Mouse (Mus musculus) testis, adult 10 weeks (tissue): ENCODE measurements around the gene Mycbp. TPM values are rescaled to one million over a fixed set of nuclear protein-coding genes. Genes with fewer than 3 reads are reported as not detected.

ENCODE experiments used
- polyA plus RNA-seq: library from polyadenylated mRNA; stranded (reverse); fragments of 350-450 nt; fragmentation: Illumina TruSeq; extraction: RNeasy Lipid Tissue Mini Kit (QIAGEN cat#74804); gene quantifications from one replicate; pipeline ENCODE4 v1.2.3, GENCODE M21; 2014; ENCODE audit warnings: low read depth, low replicate concordance

Mycbp gene
- 152 TPM for polyA plus RNA-seq

GRCm38 (mm10) chr4:123904333-123905125, at the start of gene Mycbp:
Gene Mycbp (plus strand): TSS chr4:123904832.

GRCm38 (mm10) chr4:123859379-123859778, 45.3 kb upstream of the Mycbp start, which contains the start of gene 4933427I04Rik:
Gene 4933427I04Rik (plus strand): TSS chr4:123859679.

GRCm38 (mm10) chr4:123916748-123917547, 12.3 kb downstream of the Mycbp start, which contains the start of gene Rragc:
Gene Rragc (plus strand): TSS chr4:123917446.

GRCm38 (mm10) chr4:123917548-123918140, 13.0 kb downstream of the Mycbp start, which contains the start of gene 4930535I16Rik:
Gene 4930535I16Rik (minus strand): TSS chr4:123918022.

Other genes starting within 250 kb of the Mycbp start
- 82.0 TPM for gene Macf1, start 220.5 kb upstream of the Mycbp start, polyA plus RNA-seq
- 29.3 TPM for gene Ndufs5, start 186.6 kb upstream of the Mycbp start, polyA plus RNA-seq
- gene Akirin1, start 154.5 kb upstream of the Mycbp start, polyA plus RNA-seq: 126 TPM
- 3.5 TPM for gene Rhbdl2, start 117.0 kb upstream of the Mycbp start, polyA plus RNA-seq
- gene 4933427I04Rik, start 45.2 kb upstream of the Mycbp start, polyA plus RNA-seq: 94.7 TPM
- 116 TPM for gene Rragc, start 12.6 kb downstream of the Mycbp start, polyA plus RNA-seq
- gene 4930535I16Rik, start 13.2 kb downstream of the Mycbp start, polyA plus RNA-seq: not detected